Mouse (Mus musculus) ES-E14 (cell line): ENCODE measurements around the gene Lzts3.

Experiments used
- CHD2 ChIP-seq: IDR thresholded peaks from 2 replicates; pipeline ENCODE4 v1.6.1; 2014; ENCODE audit warnings: mild to moderate bottlenecking, low read depth, low read length, inconsistent platforms
- MAFK ChIP-seq: IDR thresholded peaks from 2 replicates; pipeline ENCODE4 v1.6.1; 2014; ENCODE audit warnings: mild to moderate bottlenecking, low read depth, low read length, inconsistent platforms; ENCODE audit not compliant: insufficient read depth
- ZC3H11A ChIP-seq: IDR thresholded peaks from 2 replicates; pipeline ENCODE4 v1.6.1; 2012; ENCODE audit warnings: low read depth, mild to moderate bottlenecking, inconsistent platforms, low read length, borderline replicate concordance
- ZNF384 ChIP-seq: IDR thresholded peaks from 2 replicates; pipeline ENCODE4 v1.6.1; 2012; ENCODE audit warnings: low read depth, low read length, inconsistent platforms

- no peak for TF ChIP-seq ZC3H11A
- no peak for TF ChIP-seq CHD2
- no peak for TF ChIP-seq ZNF384
- no peak for TF ChIP-seq MAFK
Measured at GRCm38 (mm10) chr2:130595596-130595995, 47.0 kb downstream of the Lzts3 start.
